Mouse (Mus musculus) liver, adult 2 months (tissue): ENCODE results near the gene Spata13.

Experiments used
- CTCF ChIP-seq: fragments of 200-500 bp; IDR thresholded peaks from 2 replicates; pipeline ENCODE4 v1.5.1; 2011; ENCODE audit warnings: low read depth, low read length, control low read depth
- POLR2A ChIP-seq: fragments of 200-500 bp; IDR thresholded peaks from 2 replicates; pipeline ENCODE4 v1.6.1; 2011; ENCODE audit warnings: low read length, control low read depth; ENCODE audit not compliant: insufficient read depth; ENCODE audit errors: extremely low read depth

- TF ChIP-seq POLR2A (no peak), CTCF (peak; percentile 33; the same call in 1 of the 2 replicates)
These were observed 166.2 kb downstream of the Spata13 start for GRCm38 (mm10) chr14:60799762-60800728.
